Mouse (Mus musculus) lung, postnatal 0 days (tissue): ENCODE data around the gene Epb41l2.

Experiments used
- CTCF ChIP-seq: IDR thresholded peaks from 2 replicates; pipeline ENCODE4 v1.5.1; 2016; ENCODE audit warnings: antibody characterized with exemption, mild to moderate bottlenecking
- EP300 ChIP-seq: IDR thresholded peaks from 2 replicates; pipeline ENCODE4 v1.6.1; 2016; ENCODE audit warnings: antibody characterized with exemption, mild to moderate bottlenecking, control low read depth

- TF ChIP-seq CTCF (no peak), EP300 (no peak)
These were observed 94.2 kb downstream of the Epb41l2 start for GRCm38 (mm10) chr10:25453772-25454171.
